Mouse (Mus musculus): ENCODE measurements around the gene Cnnm2. TPM values are rescaled to one million over a fixed set of nuclear protein-coding genes. Genes with fewer than 3 reads are reported as not detected.
"Not testable (repeated sequence)": the region's sequence is repeated elsewhere in the genome, so short reads cannot be mapped to it uniquely, and the experiment has no call there.

Gene Cnnm2
- total RNA-seq, 1 experiment, result 43.2 TPM

DNA sequence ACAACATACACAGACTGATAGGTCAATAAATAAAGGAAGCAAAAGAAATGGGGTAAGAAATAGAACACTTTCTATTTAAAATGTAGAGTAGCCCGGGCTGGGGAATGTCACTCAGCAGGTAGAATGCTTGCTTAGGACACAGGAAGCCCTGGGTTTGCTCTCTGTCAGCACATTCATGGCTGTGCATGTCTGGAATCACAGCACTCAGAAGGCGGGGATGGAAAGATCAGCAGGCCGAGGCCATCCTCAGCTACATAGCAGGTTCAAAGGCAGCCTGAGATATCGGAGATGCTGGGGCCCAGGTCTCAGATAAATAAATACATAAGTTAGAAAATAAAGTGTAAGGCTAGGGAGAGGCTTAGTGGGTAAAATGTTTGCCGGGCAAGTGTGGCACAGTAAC, 9.2 kb upstream of the Cnnm2 start:
- Histone ChIP-seq H3K27ac (ENCODE audit: insufficient read depth, low read depth, low read length, poor library complexity, severe bottlenecking) (no peak overlapping the region), H3K9ac (ENCODE audit: insufficient read depth, low read depth, low read length, poor library complexity, severe bottlenecking) (no peak overlapping the region), H3K4me1 (ENCODE audit: control insufficient read depth in 2 of 2, insufficient read depth in 2 of 2, low read length in 2 of 2, poor library complexity in 1 of 2) (no peaks in the 10 kb centered on the region), H3K4me3 (ENCODE audit: insufficient read depth in 1 of 2, low read depth in 1 of 2, low read length in 2 of 2, poor library complexity in 1 of 2, severe bottlenecking in 1 of 2) (no peak overlapping the region), H3K9me3 (ENCODE audit: control insufficient read depth, insufficient read depth, low read depth, low read length) (no peaks in the 10 kb centered on the region), H3K36me3 (ENCODE audit: control insufficient read depth, insufficient read depth, low read length, poor library complexity, severe bottlenecking) (no peaks in the 10 kb centered on the region; the same call in 1 of the 2 replicates)
- no peak for DNase-seq (ENCODE audit: low read depth, low spot score)
- in situ Hi-C loops (cut with MboI; ENCODE audit: low sequenced_read_pairs in 2 of 2, unreplicated experiment in 2 of 2), result no loop called here
- TF ChIP-seq MAFK (IDR thresholded peaks at IDR 0.05; ENCODE audit: insufficient read depth, low read depth, low read length) (no peak), HCFC1 (IDR thresholded peaks at IDR 0.05; ENCODE audit: borderline replicate concordance, insufficient read depth, low read length) (no peak), CHD2 (IDR thresholded peaks at IDR 0.05; ENCODE audit: low read depth, low read length) (no peak), ZC3H11A (IDR thresholded peaks at IDR 0.05; ENCODE audit: borderline replicate concordance, low read depth, low read length) (no peak), ZNF384 (IDR thresholded peaks at IDR 0.05; ENCODE audit: low read depth, low read length) (no peak)

GRCm38 (mm10) chr19:46755066-46755465, 6.3 kb upstream of the Cnnm2 start:
- DNase-seq (ENCODE audit: low read depth, low spot score), result no peak
- no peak for TF ChIP-seq MAFK (IDR thresholded peaks at IDR 0.05; ENCODE audit: insufficient read depth, low read depth, low read length)
- no peak for TF ChIP-seq HCFC1 (IDR thresholded peaks at IDR 0.05; ENCODE audit: borderline replicate concordance, insufficient read depth, low read length)
- no peak for TF ChIP-seq CHD2 (IDR thresholded peaks at IDR 0.05; ENCODE audit: low read depth, low read length)
- no peak for TF ChIP-seq ZC3H11A (IDR thresholded peaks at IDR 0.05; ENCODE audit: borderline replicate concordance, low read depth, low read length)
- no peak for TF ChIP-seq ZNF384 (IDR thresholded peaks at IDR 0.05; ENCODE audit: low read depth, low read length)
- Histone ChIP-seq H3K36me3 (ENCODE audit: control insufficient read depth, insufficient read depth, low read length, poor library complexity, severe bottlenecking) (no peaks in the 10 kb centered on the region; the same call in 1 of the 2 replicates), H3K4me1 (ENCODE audit: control insufficient read depth in 2 of 2, insufficient read depth in 2 of 2, low read length in 2 of 2, poor library complexity in 1 of 2) (no peaks in the 10 kb centered on the region), H3K9me3 (ENCODE audit: control insufficient read depth, insufficient read depth, low read depth, low read length) (no peaks in the 10 kb centered on the region), H3K27ac (ENCODE audit: insufficient read depth, low read depth, low read length, poor library complexity, severe bottlenecking) (no peak overlapping the region), H3K4me3 (ENCODE audit: insufficient read depth in 1 of 2, low read depth in 1 of 2, low read length in 2 of 2, poor library complexity in 1 of 2, severe bottlenecking in 1 of 2) (no peak overlapping the region), H3K9ac (ENCODE audit: insufficient read depth, low read depth, low read length, poor library complexity, severe bottlenecking) (no peak overlapping the region)
- in situ Hi-C loops (cut with MboI; ENCODE audit: low sequenced_read_pairs in 2 of 2, unreplicated experiment in 2 of 2), result no loop called here

DNA sequence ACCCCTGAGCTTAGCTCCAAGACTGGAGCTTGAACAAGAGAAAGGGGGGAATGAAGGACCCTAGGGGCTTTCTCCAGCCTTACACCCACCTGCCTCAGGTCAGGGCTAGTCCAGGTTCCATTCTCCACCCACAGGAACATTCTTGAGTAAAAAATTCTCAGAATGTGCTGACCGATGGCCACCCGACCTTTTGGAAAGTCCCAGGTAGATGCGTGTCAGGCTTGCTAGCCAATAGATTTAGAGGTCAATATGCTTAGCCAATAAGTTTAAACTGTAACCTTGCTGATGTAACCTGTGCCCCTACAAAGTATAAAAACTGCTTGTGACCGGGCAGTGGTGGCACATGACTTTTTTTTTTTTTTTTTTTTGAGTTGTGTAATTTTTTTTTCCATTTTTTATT, 5.2 kb upstream of the Cnnm2 start:
- no peak overlapping the region for H3K4me3 ChIP-seq (ENCODE audit: insufficient read depth in 1 of 2, low read depth in 1 of 2, low read length in 2 of 2, poor library complexity in 1 of 2, severe bottlenecking in 1 of 2)
- in situ Hi-C loops (cut with MboI; ENCODE audit: low sequenced_read_pairs in 2 of 2, unreplicated experiment in 2 of 2), result no loop called here
- no peak for DNase-seq (ENCODE audit: low read depth, low spot score)
- H3K36me3 ChIP-seq (ENCODE audit: control insufficient read depth, insufficient read depth, low read length, poor library complexity, severe bottlenecking), result no peaks in the 10 kb centered on the region; the same call in 1 of the 2 replicates
- no peak overlapping the region for H3K9ac ChIP-seq (ENCODE audit: insufficient read depth, low read depth, low read length, poor library complexity, severe bottlenecking)
- H3K9me3 ChIP-seq (ENCODE audit: control insufficient read depth, insufficient read depth, low read depth, low read length), result no peaks in the 10 kb centered on the region
- TF ChIP-seq ZNF384 (IDR thresholded peaks at IDR 0.05; ENCODE audit: low read depth, low read length) (no peak), ZC3H11A (IDR thresholded peaks at IDR 0.05; ENCODE audit: borderline replicate concordance, low read depth, low read length) (no peak), HCFC1 (IDR thresholded peaks at IDR 0.05; ENCODE audit: borderline replicate concordance, insufficient read depth, low read length) (no peak), MAFK (IDR thresholded peaks at IDR 0.05; ENCODE audit: insufficient read depth, low read depth, low read length) (no peak), CHD2 (IDR thresholded peaks at IDR 0.05; ENCODE audit: low read depth, low read length) (no peak)
- H3K4me1 ChIP-seq (ENCODE audit: control insufficient read depth in 2 of 2, insufficient read depth in 2 of 2, low read length in 2 of 2, poor library complexity in 1 of 2), result no peaks in the 10 kb centered on the region; a peak in 1 of 4 replicates
- H3K27ac ChIP-seq (ENCODE audit: insufficient read depth, low read depth, low read length, poor library complexity, severe bottlenecking), result no peak overlapping the region

- in situ Hi-C loops (cut with MboI; ENCODE audit: low sequenced_read_pairs in 2 of 2, unreplicated experiment in 2 of 2), result no loop called here
- TF ChIP-seq CHD2 (IDR thresholded peaks at IDR 0.05; ENCODE audit: low read depth, low read length), result no peak
- no peak for TF ChIP-seq ZC3H11A (IDR thresholded peaks at IDR 0.05; ENCODE audit: borderline replicate concordance, low read depth, low read length)
- Histone ChIP-seq H3K9me3 (ENCODE audit: control insufficient read depth, insufficient read depth, low read depth, low read length) (no peaks in the 10 kb centered on the region), H3K4me1 (ENCODE audit: control insufficient read depth in 2 of 2, insufficient read depth in 2 of 2, low read length in 2 of 2, poor library complexity in 1 of 2) (peaks cover under 1 to 5% of the 10 kb centered on the region in 2 experiments; a peak in 3 of 4 replicates), H3K4me3 (ENCODE audit: insufficient read depth in 1 of 2, low read depth in 1 of 2, low read length in 2 of 2, poor library complexity in 1 of 2, severe bottlenecking in 1 of 2) (no peak overlapping the region), H3K36me3 (ENCODE audit: control insufficient read depth, insufficient read depth, low read length, poor library complexity, severe bottlenecking) (no peaks in the 10 kb centered on the region), H3K9ac (ENCODE audit: insufficient read depth, low read depth, low read length, poor library complexity, severe bottlenecking) (no peak overlapping the region), H3K27ac (ENCODE audit: insufficient read depth, low read depth, low read length, poor library complexity, severe bottlenecking) (no peak overlapping the region)
- no peak for DNase-seq (ENCODE audit: low read depth, low spot score)
Observed at GRCm38 (mm10) chr19:46759096-46759495, 2.3 kb upstream of the Cnnm2 start.

- not testable (repeated sequence) for H3K36me3 ChIP-seq (ENCODE audit: control insufficient read depth, insufficient read depth, low read length, poor library complexity, severe bottlenecking); H3K4me3 ChIP-seq (ENCODE audit: insufficient read depth in 1 of 2, low read depth in 1 of 2, low read length in 2 of 2, poor library complexity in 1 of 2, severe bottlenecking in 1 of 2); H3K4me1 ChIP-seq (ENCODE audit: control insufficient read depth in 2 of 2, insufficient read depth in 2 of 2, low read length in 2 of 2, poor library complexity in 1 of 2); H3K27ac ChIP-seq (ENCODE audit: insufficient read depth, low read depth, low read length, poor library complexity, severe bottlenecking); H3K9ac ChIP-seq (ENCODE audit: insufficient read depth, low read depth, low read length, poor library complexity, severe bottlenecking); DNase-seq (ENCODE audit: low read depth, low spot score); H3K9me3 ChIP-seq (ENCODE audit: control insufficient read depth, insufficient read depth, low read depth, low read length)
- in situ Hi-C loops (cut with MboI; ENCODE audit: low sequenced_read_pairs in 2 of 2, unreplicated experiment in 2 of 2), result loop anchor here (5.0 to 10.0 kb wide), 3 partner anchors 105 to 225 kb away; no protein-coding TSS in a partner anchor
Observed at GRCm38 (mm10) chr19:46759909-46760308, 1.5 kb upstream of the Cnnm2 start.

Data from ES-E14 (cell line).